Mouse (Mus musculus): ENCODE measurements around the gene Zswim8. TPM values are rescaled to one million over a fixed set of nuclear protein-coding genes. Genes with fewer than 3 reads are reported as not detected.

Gene Zswim8
- polyA plus RNA-seq (2015; fragmentation: Illumina TruSeq; extraction: RNeasy Lipid Tissue Mini Kit (QIAGEN cat#74804); ENCODE audit: insufficient read depth, low read depth, low replicate concordance) = 30.3 TPM

DNA sequence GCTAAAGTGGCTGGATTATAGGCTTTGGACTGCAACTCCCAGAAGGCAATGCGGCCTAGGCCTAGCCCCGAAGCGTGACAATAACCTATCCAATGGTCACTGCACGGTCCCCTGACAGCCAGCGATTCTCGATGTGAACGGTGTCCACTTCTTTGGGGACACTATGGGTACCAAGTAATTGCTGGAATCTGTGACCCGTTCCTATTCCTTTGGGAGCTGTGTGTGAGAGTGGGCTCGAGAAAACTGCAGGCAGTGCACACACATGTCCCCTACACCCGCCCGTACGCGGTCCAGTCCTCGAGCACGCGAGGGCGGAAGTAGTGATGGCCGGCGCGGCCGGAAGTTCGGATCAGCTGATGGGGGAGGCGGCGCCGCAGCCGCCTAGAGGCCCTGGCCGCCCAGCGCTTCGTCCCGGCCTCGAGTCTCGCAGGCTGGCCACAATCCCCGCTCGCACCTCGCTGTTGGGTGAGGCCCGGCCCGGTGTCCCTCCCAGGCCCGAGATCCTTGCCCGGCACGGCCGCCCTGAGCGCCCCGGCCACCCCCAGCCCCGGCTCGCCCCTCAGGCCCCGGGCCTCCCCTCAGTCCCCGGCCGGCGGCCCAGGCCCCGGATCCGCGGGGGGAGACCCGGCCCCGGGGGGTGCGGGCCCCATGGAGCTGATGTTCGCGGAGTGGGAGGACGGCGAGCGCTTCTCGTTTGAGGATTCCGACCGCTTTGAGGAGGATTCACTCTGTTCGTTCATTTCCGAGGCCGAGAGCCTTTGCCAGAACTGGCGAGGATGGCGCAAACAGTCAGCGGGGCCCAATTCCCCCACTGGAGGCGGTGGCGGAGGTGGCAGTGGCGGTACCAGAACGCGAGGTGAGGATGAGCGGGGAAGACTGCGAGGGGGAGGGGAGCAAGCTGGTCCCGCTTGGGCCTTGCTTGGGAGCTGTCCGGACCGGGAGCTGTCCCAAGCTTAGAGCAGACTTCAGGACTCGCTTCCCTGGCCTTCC is at the start of gene Zswim8:
Gene Zswim8 (plus strand): TSS at position 352 of the 990 bp plus-strand sequence.

DNA sequence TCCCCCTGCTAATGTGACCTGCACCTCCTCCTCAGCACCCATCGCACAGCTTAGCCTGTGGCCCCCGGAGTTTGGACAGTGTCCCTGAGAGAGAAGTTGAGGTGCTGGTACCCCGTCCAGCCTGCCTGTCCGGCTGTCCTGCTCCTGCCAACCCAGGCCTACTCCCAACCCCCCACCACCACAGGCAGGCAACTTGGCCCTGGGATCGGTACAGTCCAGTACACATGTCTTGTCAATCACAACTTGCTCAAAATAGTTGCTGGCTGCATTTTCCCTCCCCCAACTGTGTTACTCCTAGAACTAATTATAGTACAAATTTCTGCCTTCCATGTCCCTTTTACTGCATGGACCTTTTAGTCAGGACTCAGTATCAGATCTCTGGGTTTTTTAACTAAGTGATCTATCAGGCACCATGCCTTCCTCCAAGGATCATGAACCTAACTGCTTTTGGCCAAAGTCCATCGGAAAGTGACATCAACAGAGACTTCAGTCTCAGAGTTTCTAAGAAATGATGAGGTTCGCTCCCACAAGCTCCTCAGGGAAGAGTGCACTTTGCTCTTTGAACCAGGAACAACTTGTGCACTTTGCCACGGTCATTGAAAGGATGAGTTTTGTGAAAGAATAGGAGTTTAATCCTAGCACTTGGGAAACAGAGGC is 39.1 kb upstream of the Zswim8 start, which contains the start of gene Synpo2l:
Gene Synpo2l (minus strand): TSS at position 201 of the 657 bp plus-strand sequence.

DNA sequence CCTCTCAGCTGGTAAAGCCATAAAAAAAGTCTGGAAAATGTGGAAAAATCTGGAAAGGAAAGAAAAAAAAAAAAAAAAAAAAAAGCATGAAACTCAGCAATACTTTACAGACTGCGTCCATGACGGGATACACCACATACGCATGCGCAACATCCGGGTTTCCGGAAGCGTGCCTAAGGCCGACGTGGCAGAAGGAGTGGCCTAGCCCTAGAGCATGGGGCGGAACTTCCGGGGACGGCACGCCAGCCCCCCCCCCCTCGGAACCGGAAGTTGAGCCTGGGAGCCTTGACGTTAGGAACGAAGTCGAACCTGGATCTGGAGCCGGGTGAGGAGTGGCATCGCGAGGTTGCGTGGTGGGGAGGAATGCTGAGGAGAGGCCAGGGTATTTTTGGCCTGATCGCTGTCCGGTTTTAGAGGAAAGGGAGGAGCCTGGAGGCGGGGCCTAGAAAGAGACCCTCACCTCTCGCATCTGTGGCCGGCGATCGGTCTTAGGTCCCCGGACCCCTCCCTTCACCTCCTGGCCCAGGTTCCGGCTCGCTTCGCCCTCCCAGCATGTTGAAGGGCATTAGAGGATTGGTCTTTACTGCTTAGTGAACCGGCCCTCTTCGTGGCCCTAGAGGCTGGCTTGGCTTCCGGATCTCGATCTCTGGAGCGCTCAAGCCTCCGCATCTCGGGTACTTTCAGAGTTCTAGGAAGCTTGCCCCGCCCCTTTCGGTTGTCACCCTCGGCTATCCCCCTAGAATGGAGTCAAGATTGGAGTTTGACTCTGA is 33.1 kb upstream of the Zswim8 start, which contains the start of gene Sec24c:
Gene Sec24c (plus strand): TSS at position 245 of the 770 bp plus-strand sequence.

DNA sequence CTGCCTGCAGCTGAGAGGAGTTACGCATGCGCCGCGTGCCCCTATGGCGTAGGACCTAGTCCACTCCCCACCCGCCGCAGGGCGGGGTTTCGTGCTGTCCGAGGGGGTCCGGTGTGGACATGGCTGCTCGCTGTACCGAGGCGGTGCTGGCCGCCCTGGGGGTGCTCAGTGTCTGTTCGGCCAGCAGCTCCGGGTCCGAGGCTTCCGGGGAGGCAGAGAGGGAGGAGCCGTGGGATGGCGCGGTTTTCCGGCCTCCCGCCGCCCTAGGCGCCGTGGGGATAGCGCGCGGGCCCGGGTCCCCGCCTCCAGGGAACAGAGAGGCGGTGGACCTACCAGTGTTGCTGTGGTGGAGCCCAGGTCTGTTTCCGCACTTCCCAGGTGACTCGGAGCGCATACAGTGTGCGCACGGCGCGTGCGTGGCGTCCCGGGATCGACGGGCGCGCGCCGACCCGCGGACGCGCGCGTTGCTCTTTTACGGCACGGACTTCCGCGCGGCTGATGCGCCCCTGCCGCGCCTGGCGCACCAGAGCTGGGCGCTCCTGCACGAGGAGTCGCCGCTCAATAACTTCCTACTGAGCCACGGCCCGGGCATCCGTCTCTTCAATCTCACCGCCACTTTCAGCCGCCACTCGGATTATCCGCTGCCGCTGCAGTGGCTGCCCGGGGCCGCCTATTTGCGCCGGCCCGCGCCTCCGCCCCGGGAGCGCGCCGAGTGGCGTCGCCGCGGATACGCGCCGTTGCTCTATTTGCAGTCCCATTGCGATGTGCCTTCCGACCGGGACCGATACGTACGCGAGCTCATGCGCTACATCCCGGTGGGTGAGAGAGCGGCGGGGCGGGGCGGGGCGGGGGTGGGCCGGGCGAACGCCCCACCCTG is 12.2 kb upstream of the Zswim8 start, which contains the start of gene Fut11:
Gene Fut11 (plus strand): TSS at position 85 of the 877 bp plus-strand sequence.

DNA sequence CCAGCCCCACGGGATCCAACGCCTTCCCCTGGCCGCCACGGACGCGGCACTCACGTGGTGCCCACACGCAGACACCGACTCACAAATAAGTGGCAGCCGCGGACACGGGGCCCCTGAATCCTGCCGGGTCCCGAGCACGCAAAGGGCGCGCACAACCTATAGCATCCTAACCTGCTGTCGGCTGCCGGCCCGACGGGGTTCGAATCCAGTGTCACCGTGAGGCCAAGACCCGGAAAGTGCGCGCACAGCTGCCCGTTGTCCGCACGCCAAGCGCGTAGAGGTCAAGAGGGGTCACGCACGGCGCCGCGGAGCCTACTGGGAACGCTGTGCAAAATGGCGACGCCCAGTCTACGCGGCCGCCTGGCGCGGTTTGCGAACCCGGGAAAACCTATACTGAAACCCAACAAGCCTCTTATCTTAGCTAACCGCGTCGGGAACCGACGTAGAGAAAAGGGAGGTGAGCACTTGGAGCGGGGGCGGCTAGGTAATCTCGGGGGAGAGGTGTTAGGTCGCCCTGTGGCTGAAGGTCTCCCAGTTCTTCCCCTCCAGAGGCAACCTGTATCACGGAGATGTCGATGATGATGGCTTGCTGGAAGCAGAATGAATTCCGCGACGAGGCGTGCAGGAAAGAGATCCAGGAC is 4.5 kb upstream of the Zswim8 start, which contains the start of gene Chchd1:
Gene Chchd1 (plus strand): TSS at position 266 of the 641 bp plus-strand sequence.

DNA sequence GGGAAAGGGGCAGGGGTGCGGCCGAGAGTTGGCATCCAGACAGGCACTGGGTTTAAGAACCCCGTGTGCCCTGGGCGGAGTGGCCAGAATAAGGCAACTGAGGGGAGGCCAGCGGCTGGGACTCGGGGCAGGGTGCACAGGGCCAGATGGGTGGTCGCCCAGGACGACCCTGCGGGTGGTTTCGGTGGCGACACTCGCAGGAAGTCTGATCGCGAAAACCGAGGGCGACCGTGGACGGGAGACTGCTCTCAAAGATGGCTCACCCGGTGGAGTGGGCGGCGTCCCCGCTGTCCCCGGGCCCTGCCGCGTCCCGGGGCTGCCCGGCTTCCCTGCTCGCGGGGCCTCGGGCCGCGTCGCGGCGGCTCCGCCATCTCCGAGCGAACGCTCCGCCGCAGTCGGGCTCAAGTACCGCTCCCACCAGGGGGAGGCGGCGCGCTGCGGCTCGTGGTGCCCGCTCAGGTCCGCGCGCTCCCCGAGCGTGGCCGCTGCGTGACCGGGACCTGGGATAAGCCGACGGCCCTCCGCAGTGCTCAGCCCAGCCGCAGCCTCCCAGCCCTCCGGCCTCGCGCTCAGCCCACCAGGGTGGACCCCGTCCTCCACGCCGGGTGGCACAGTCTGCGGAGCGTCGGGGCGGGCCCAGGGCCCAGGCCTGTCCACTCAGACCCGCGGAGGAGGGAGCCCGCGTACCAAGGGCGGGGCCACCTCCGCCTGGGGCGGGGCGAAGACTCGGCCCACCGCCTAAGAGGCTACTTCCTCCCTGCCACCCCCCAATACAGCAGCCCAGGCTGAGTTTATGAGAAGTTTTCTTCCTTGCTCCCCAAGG is 26.8 kb downstream of the Zswim8 start, which contains the start of gene Ndst2:
Gene Ndst2 (minus strand): TSS at position 611 of the 823 bp plus-strand sequence.

Other genes with a start within 250 kb of the Zswim8 start
- 24.2 TPM for gene Anxa7, start 227.4 kb upstream of the Zswim8 start, polyA plus RNA-seq (2015; fragmentation: Illumina TruSeq; extraction: RNeasy Lipid Tissue Mini Kit (QIAGEN cat#74804); ENCODE audit: insufficient read depth, low read depth, low replicate concordance)
- 2.0 TPM for gene Mss51, start 210.7 kb upstream of the Zswim8 start, polyA plus RNA-seq (2015; fragmentation: Illumina TruSeq; extraction: RNeasy Lipid Tissue Mini Kit (QIAGEN cat#74804); ENCODE audit: insufficient read depth, low read depth, low replicate concordance)
- 10.5 TPM for gene Ppp3cb, start 161.0 kb upstream of the Zswim8 start, polyA plus RNA-seq (2015; fragmentation: Illumina TruSeq; extraction: RNeasy Lipid Tissue Mini Kit (QIAGEN cat#74804); ENCODE audit: insufficient read depth, low read depth, low replicate concordance)
- gene Usp54, start 66.5 kb upstream of the Zswim8 start, polyA plus RNA-seq (2015; fragmentation: Illumina TruSeq; extraction: RNeasy Lipid Tissue Mini Kit (QIAGEN cat#74804); ENCODE audit: insufficient read depth, low read depth, low replicate concordance) = 2.5 TPM
- gene Myoz1, start 51.0 kb upstream of the Zswim8 start, polyA plus RNA-seq (2015; fragmentation: Illumina TruSeq; extraction: RNeasy Lipid Tissue Mini Kit (QIAGEN cat#74804); ENCODE audit: insufficient read depth, low read depth, low replicate concordance) = not detected
- not detected for gene Synpo2l, start 39.2 kb upstream of the Zswim8 start, polyA plus RNA-seq (2015; fragmentation: Illumina TruSeq; extraction: RNeasy Lipid Tissue Mini Kit (QIAGEN cat#74804); ENCODE audit: insufficient read depth, low read depth, low replicate concordance)
- 25.6 TPM for gene Sec24c, start 33.2 kb upstream of the Zswim8 start, polyA plus RNA-seq (2015; fragmentation: Illumina TruSeq; extraction: RNeasy Lipid Tissue Mini Kit (QIAGEN cat#74804); ENCODE audit: insufficient read depth, low read depth, low replicate concordance)
- 2.7 TPM for gene Fut11, start 12.6 kb upstream of the Zswim8 start, polyA plus RNA-seq (2015; fragmentation: Illumina TruSeq; extraction: RNeasy Lipid Tissue Mini Kit (QIAGEN cat#74804); ENCODE audit: insufficient read depth, low read depth, low replicate concordance)
- gene Chchd1, start 4.5 kb upstream of the Zswim8 start, polyA plus RNA-seq (2015; fragmentation: Illumina TruSeq; extraction: RNeasy Lipid Tissue Mini Kit (QIAGEN cat#74804); ENCODE audit: insufficient read depth, low read depth, low replicate concordance) = 33.2 TPM
- 16.2 TPM for gene Ndst2, start 27.0 kb downstream of the Zswim8 start, polyA plus RNA-seq (2015; fragmentation: Illumina TruSeq; extraction: RNeasy Lipid Tissue Mini Kit (QIAGEN cat#74804); ENCODE audit: insufficient read depth, low read depth, low replicate concordance)
- gene Camk2g, start 86.5 kb downstream of the Zswim8 start, polyA plus RNA-seq (2015; fragmentation: Illumina TruSeq; extraction: RNeasy Lipid Tissue Mini Kit (QIAGEN cat#74804); ENCODE audit: insufficient read depth, low read depth, low replicate concordance) = 6.3 TPM
- gene Plau, start 129.1 kb downstream of the Zswim8 start, polyA plus RNA-seq (2015; fragmentation: Illumina TruSeq; extraction: RNeasy Lipid Tissue Mini Kit (QIAGEN cat#74804); ENCODE audit: insufficient read depth, low read depth, low replicate concordance) = 10.7 TPM
- 8.3 TPM for gene Vcl, start 221.8 kb downstream of the Zswim8 start, polyA plus RNA-seq (2015; fragmentation: Illumina TruSeq; extraction: RNeasy Lipid Tissue Mini Kit (QIAGEN cat#74804); ENCODE audit: insufficient read depth, low read depth, low replicate concordance)

Data from pancreas, adult 10 weeks (tissue).